Mouse (Mus musculus) spleen, embryonic (tissue): ENCODE measurements at regions not wholly inside any gene's neighbourhood (a gene's known extent, or its start where the extent isn't known, plus 50 kb on each side); places are given as distances from the start of the nearest gene placed in this dataset.

Source experiments
- CTCF ChIA-PET: fragments of 350-600 bp; sonication (Branson Sonifier 250); formaldehyde crosslinking; loops from one replicate; lab custom pipeline; 2022; lab: Charles Lee

GRCm38 (mm10) chr12:56402844-56403243 lies 57.1 kb upstream of the Mbip start:
- CTCF ChIA-PET: no interaction called here

DNA sequence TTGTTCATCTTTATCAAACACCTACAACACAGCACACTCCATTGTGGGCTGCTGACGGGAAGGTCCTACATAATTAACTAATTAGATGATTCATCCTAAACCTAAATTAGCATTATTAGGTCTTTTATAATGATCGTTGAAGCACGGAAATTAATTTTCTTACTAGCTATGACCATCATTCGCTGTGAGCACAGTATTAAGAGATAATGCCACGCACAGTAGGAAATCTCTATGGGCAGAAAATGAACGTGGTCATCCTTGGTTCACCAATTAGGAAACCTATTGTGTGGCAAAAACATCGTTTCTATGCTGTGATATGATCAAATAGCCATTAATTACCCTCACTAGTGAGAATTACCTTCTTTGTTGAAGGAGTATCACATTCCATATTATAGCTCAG lies 56.4 kb upstream of the Mbip start:
- CTCF ChIA-PET: no interaction called here
